Mouse (Mus musculus): Measurements from ENCODE around the gene Clcn5. TPM values are rescaled to one million over a fixed set of nuclear protein-coding genes. Genes with fewer than 3 reads are reported as not detected.

Gene Clcn5
- total and polyA plus RNA-seq, 3 experiments: 0.68 to 3.7 (median 2.9) TPM

DNA sequence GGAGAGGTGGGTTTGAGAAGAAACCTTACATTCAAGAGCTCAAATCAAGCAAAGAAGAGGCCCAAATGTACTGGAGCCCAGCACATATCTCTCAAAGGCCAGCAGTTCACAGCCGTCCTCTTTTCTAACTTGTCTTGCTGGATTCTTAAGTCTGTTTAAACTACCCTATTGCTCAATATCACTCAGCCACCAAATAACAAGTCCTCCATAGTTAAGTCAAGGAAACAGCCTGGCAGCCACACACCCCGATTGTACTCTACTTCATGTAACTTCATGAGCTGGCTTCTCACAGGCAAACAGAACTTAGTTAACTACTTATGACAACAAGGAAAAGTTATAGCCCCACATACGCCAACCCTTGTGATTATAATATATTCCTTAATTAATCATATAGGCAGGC, 59.4 kb downstream of the Clcn5 start:
- Histone ChIP-seq H3K27me3 (ENCODE audit: control insufficient read depth, insufficient read depth, low read length) (no peaks in the 10 kb centered on the region), H3K27ac (no peak overlapping the region), H3K4me1 (ENCODE audit: control insufficient read depth, insufficient read depth, low read length) (no peaks in the 10 kb centered on the region; the same call in 1 of the 2 replicates), H3K36me3 (ENCODE audit: control insufficient read depth, insufficient read depth, low read length) (no peaks in the 10 kb centered on the region), H3K4me3 (no peak overlapping the region), H3K9ac (ENCODE audit: low read depth, low read length) (no peak overlapping the region), H3K79me2 (replicated peaks; ENCODE audit: control insufficient read depth, insufficient read depth, low read length) (no peaks in the 10 kb centered on the region)
- 77% methylated on average over 3 of the region's 3 CpGs for WGBS
- DNase-seq: no peak
- intact Hi-C loops (cut with DNase I): no loop called here
- no peak for TF ChIP-seq EP300 (IDR thresholded peaks at IDR 0.05; ENCODE audit: insufficient read depth, low read depth, low read length)

DNA sequence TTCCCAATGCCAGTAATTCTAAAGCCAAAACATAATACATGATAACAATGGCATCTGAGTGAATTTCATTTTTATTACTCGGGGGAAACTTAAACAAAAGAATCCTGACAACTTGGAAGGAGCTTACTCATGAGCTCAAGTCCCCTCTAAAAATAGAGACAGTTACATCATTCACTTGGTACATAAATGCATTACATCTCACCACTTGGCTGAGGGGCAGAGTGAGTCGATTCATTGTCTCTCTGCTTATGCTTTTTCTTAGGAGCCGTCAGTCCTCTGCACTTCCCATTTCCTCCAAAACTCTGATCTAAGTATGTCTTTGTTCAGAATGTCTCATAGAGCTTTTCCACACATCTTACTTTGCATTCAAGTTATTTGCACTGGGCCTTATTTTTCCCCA, 63.1 kb downstream of the Clcn5 start:
- H3K4me3 ChIP-seq: no peak overlapping the region
- no peak for DNase-seq
- no peak overlapping the region for H3K9ac ChIP-seq (ENCODE audit: low read depth, low read length)
- intact Hi-C loops (cut with DNase I): no loop called here
- H3K27ac ChIP-seq: no peak overlapping the region
- H3K4me1 ChIP-seq (ENCODE audit: control insufficient read depth, insufficient read depth, low read length): no peaks in the 10 kb centered on the region; the same call in 1 of the 2 replicates
- no peaks in the 10 kb centered on the region for H3K79me2 ChIP-seq (replicated peaks; ENCODE audit: control insufficient read depth, insufficient read depth, low read length)
- no peaks in the 10 kb centered on the region for H3K27me3 ChIP-seq (ENCODE audit: control insufficient read depth, insufficient read depth, low read length)
- WGBS: 33% methylated on average over 3 of the region's 3 CpGs
- TF ChIP-seq POLR2A (IDR thresholded peaks at IDR 0.05; ENCODE audit: insufficient read depth, low read depth, low read length): no peak
- TF ChIP-seq EP300 (IDR thresholded peaks at IDR 0.05; ENCODE audit: insufficient read depth, low read depth, low read length): no peak
- no peak for TF ChIP-seq CTCF (IDR thresholded peaks at IDR 0.05)
- no peaks in the 10 kb centered on the region for H3K36me3 ChIP-seq (ENCODE audit: control insufficient read depth, insufficient read depth, low read length)

DNA sequence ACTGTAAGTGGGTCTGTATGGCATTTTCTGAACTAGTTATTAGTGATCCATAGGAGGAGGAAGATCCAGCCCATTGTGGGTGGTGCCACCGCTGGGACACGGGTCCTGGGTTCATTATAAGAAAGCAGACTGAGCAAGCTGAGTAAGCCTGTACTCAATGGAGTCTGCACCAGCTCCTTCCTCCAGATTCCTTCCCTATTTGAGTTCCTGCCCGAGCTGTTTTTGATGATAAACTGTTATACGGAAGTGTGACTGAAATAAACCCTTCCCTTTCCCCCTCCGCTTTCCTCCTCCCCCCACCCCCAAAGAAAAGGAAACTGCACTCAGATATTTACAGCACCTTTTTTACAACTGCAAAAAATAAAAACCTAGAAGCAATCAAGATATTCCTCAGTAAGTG, 115.1 kb downstream of the Clcn5 start:
- Histone ChIP-seq H3K27me3 (ENCODE audit: control insufficient read depth, insufficient read depth, low read length) (no peaks in the 10 kb centered on the region), H3K79me2 (replicated peaks; ENCODE audit: control insufficient read depth, insufficient read depth, low read length) (no peaks in the 10 kb centered on the region), H3K27ac (no peak overlapping the region), H3K4me1 (ENCODE audit: control insufficient read depth, insufficient read depth, low read length) (no peaks in the 10 kb centered on the region), H3K9ac (ENCODE audit: low read depth, low read length) (no peak overlapping the region), H3K36me3 (ENCODE audit: control insufficient read depth, insufficient read depth, low read length) (no peaks in the 10 kb centered on the region), H3K4me3 (no peak overlapping the region)
- no peak for TF ChIP-seq POLR2A (IDR thresholded peaks at IDR 0.05; ENCODE audit: insufficient read depth, low read depth, low read length)
- TF ChIP-seq EP300 (IDR thresholded peaks at IDR 0.05; ENCODE audit: insufficient read depth, low read depth, low read length): no peak
- no peak for TF ChIP-seq CTCF (IDR thresholded peaks at IDR 0.05)
- intact Hi-C loops (cut with DNase I): no loop called here
- DNase-seq: no peak
- WGBS: 51% methylated on average over 5 of the region's 5 CpGs

DNA sequence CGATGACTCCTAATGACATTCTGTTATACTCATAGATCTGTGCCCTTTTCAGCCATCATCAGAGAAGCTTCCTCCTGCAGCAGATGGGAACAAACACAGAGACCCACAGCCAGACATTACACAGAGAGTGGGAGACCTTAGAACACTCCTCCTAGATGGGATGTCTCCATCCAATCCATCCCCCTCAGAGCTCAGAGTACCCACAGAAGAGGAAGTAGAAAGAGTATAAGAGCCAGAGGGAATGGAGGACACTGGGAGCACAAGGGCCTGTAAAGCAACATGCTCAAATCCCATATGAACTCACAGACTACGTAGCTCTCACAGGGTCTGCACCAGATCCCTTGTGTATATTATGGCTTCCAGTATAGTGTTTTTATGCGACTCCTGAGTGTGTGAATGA, 115.6 kb downstream of the Clcn5 start:
- Histone ChIP-seq H3K36me3 (ENCODE audit: control insufficient read depth, insufficient read depth, low read length) (no peaks in the 10 kb centered on the region), H3K79me2 (replicated peaks; ENCODE audit: control insufficient read depth, insufficient read depth, low read length) (no peaks in the 10 kb centered on the region), H3K27me3 (ENCODE audit: control insufficient read depth, insufficient read depth, low read length) (no peaks in the 10 kb centered on the region), H3K4me3 (no peak overlapping the region), H3K9ac (ENCODE audit: low read depth, low read length) (no peak overlapping the region), H3K27ac (no peak overlapping the region), H3K4me1 (ENCODE audit: control insufficient read depth, insufficient read depth, low read length) (no peaks in the 10 kb centered on the region)
- 79% methylated on average over 3 of the region's 3 CpGs for WGBS
- TF ChIP-seq POLR2A (IDR thresholded peaks at IDR 0.05; ENCODE audit: insufficient read depth, low read depth, low read length): no peak
- intact Hi-C loops (cut with DNase I): no loop called here
- no peak for DNase-seq

DNA sequence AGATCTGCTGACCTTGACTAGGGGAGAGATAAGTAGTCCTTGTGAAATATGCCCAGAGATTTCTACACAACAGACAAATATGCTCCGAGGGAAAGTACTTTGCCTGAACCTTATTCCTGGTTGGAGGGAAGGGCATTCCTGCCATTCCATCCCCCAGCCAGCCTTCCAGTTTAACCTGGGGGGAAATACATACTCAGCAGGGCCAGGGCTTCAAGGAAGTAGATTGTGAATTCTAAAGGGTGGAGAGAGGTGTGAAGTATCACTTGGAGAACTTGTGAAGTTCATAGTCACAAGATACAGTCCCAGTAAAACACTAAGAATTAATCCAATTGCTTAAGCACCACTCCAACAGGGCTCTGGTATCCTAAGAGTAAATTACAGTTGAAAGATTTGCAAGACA, 121.3 kb downstream of the Clcn5 start:
- intact Hi-C loops (cut with DNase I): no loop called here

DNA sequence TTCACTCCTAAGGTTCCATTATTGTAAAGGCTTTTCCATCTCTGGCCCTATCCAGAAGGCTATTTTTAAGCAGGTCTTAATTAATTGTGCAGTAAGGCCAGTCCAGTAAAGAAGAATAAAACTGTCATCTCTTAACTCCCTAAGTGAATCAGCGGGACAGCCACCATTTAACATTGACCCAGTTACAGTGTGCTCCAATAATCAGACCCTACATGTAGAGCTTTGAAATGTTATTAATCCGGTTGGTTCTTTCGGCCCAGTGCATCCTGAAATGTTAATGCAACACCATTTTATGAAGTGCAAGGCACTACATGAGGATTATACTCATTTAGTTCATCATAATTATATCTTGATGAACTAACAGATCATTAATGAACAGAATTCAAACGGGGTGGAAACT, 128.3 kb downstream of the Clcn5 start:
- no peak for DNase-seq
- no peak overlapping the region for H3K27ac ChIP-seq
- no peak for TF ChIP-seq POLR2A (IDR thresholded peaks at IDR 0.05; ENCODE audit: insufficient read depth, low read depth, low read length)
- no peak for TF ChIP-seq CTCF (IDR thresholded peaks at IDR 0.05)
- TF ChIP-seq EP300 (IDR thresholded peaks at IDR 0.05; ENCODE audit: insufficient read depth, low read depth, low read length): no peak
- H3K9ac ChIP-seq (ENCODE audit: low read depth, low read length): no peak overlapping the region
- no peaks in the 10 kb centered on the region for H3K36me3 ChIP-seq (ENCODE audit: control insufficient read depth, insufficient read depth, low read length)
- H3K4me1 ChIP-seq (ENCODE audit: control insufficient read depth, insufficient read depth, low read length): no peaks in the 10 kb centered on the region
- no peaks in the 10 kb centered on the region for H3K27me3 ChIP-seq (ENCODE audit: control insufficient read depth, insufficient read depth, low read length)
- intact Hi-C loops (cut with DNase I): no loop called here
- 88% methylated on average over 4 of the region's 4 CpGs for WGBS
- no peaks in the 10 kb centered on the region for H3K79me2 ChIP-seq (replicated peaks; ENCODE audit: control insufficient read depth, insufficient read depth, low read length)
- H3K4me3 ChIP-seq: no peak overlapping the region

More for the DNA sequence above, 121.3 kb downstream of the Clcn5 start:
- no peak overlapping the region for H3K4me3 ChIP-seq
- no peaks in the 10 kb centered on the region for H3K36me3 ChIP-seq (ENCODE audit: control insufficient read depth, insufficient read depth, low read length)
- WGBS: 50% methylated on average over 1 of the region's 1 CpGs
- no peaks in the 10 kb centered on the region for H3K27me3 ChIP-seq (ENCODE audit: control insufficient read depth, insufficient read depth, low read length)
- H3K27ac ChIP-seq: no peak overlapping the region
- TF ChIP-seq POLR2A (IDR thresholded peaks at IDR 0.05; ENCODE audit: insufficient read depth, low read depth, low read length) (no peak), EP300 (IDR thresholded peaks at IDR 0.05; ENCODE audit: insufficient read depth, low read depth, low read length) (no peak), CTCF (IDR thresholded peaks at IDR 0.05) (no peak)
- no peak overlapping the region for H3K9ac ChIP-seq (ENCODE audit: low read depth, low read length)
- H3K4me1 ChIP-seq (ENCODE audit: control insufficient read depth, insufficient read depth, low read length): no peaks in the 10 kb centered on the region
- no peaks in the 10 kb centered on the region for H3K79me2 ChIP-seq (replicated peaks; ENCODE audit: control insufficient read depth, insufficient read depth, low read length)
- no peak for DNase-seq
